In the genomic region with DNA sequence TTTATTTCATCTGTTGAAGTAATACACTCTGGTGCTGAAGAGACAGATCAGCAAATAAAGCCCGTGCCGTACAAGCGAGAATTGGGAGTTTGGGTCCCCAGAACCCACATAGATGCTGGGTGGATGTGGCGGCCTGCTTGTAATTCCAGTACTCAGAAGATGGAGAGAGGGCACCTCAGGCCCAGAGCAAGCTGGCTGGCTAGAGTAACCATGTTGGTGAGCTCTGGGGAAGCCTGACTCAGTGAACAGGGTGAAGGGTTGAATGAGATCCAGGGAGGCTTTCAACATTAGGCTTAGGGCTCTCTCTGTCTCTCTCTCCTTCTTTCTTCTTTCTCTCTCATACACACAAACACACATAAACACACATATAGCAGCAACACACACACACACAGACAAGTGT, we compare ENCODE assay signal across 19 mouse cellular contexts.
"Had no signal": no experiment of that assay in that cellular context is flagged by ENCODE, and none has a peak within 500 bp of the region (broad histone marks: within the 10 kb centered on the region; RNA-seq: fewer than 3 reads in every experiment).

No protein-coding gene starts in this region.

- ATAC-seq: intestine, postnatal 0 days; liver, embryonic 12.5 days; midbrain, embryonic 13.5 days; midbrain, embryonic 16.5 days had no signal

- H3K4me1 ChIP-seq: limb, embryonic 10.5 days; limb, embryonic 13.5 days; liver, embryonic 12.5 days; liver, embryonic 15.5 days; lung, embryonic 15.5 days; megakaryocyte, embryonic 14.5 days; midbrain, embryonic 10.5 days; midbrain, embryonic 13.5 days had no signal

- H3K27ac ChIP-seq: kidney, postnatal 0 days; layer of hippocampus, adult 2 months; limb, embryonic 10.5 days; limb, embryonic 13.5 days; liver, embryonic 12.5 days; liver, embryonic 15.5 days; lung, embryonic 15.5 days; midbrain, embryonic 10.5 days; midbrain, embryonic 13.5 days had no signal

- H3K4me3 ChIP-seq: layer of hippocampus, adult 2 months; limb, embryonic 10.5 days; limb, embryonic 13.5 days; liver, embryonic 12.5 days; liver, embryonic 15.5 days; lung, embryonic 15.5 days; megakaryocyte, embryonic 14.5 days; midbrain, embryonic 10.5 days; midbrain, embryonic 13.5 days had no signal

- H3K27me3 ChIP-seq: limb, embryonic 13.5 days; liver, embryonic 12.5 days; liver, embryonic 15.5 days; lung, embryonic 15.5 days; megakaryocyte, embryonic 14.5 days; midbrain, embryonic 13.5 days had no signal

- H3K9ac ChIP-seq: limb, embryonic 13.5 days; liver, embryonic 12.5 days; liver, embryonic 15.5 days; lung, embryonic 15.5 days; midbrain, embryonic 13.5 days had no signal

- DNase-seq: kidney, adult 2 months; kidney, postnatal 25 days; liver; lung, adult 18-20 months; lung, postnatal 10 days; lung, postnatal 36 days; thymus, postnatal 25 days had no signal

- H3K36me3 ChIP-seq: limb, embryonic 10.5 days; limb, embryonic 13.5 days; liver, embryonic 12.5 days; liver, embryonic 15.5 days; lung, embryonic 15.5 days; midbrain, embryonic 10.5 days; midbrain, embryonic 13.5 days had no signal

- H3K4me2 ChIP-seq: limb, embryonic 13.5 days; liver, embryonic 12.5 days; liver, embryonic 15.5 days; lung, embryonic 15.5 days; midbrain, embryonic 13.5 days had no signal

- H3K9me3 ChIP-seq: limb, embryonic 10.5 days; limb, embryonic 13.5 days; liver, embryonic 12.5 days; liver, embryonic 15.5 days; lung, embryonic 15.5 days; midbrain, embryonic 10.5 days; midbrain, embryonic 13.5 days had no signal
